Mouse (Mus musculus): Measurements from ENCODE around the gene Pgp.

Pgp gene

GRCm38 (mm10) chr17:24514270-24515257 is 44.4 kb downstream of the Pgp start:
- CTCF ChIA-PET = no interaction called here

- CTCF ChIA-PET = no interaction called here
Measured at GRCm38 (mm10) chr17:24520450-24520849, 50.3 kb downstream of the Pgp start.

Measured in spleen, embryonic (tissue).